Mouse (Mus musculus): Measurements from ENCODE around the gene Rassf2. TPM values are rescaled to one million over a fixed set of nuclear protein-coding genes. Genes with fewer than 3 reads are reported as not detected.
A peak's percentile ranks its signal among the peaks of the same experiment; 100 is the strongest.

Gene Rassf2
- 48.4 and 49.3 TPM in 2 replicates for total RNA-seq (2017)

- peak; percentile 64 for ATAC-seq (replicated peaks; ENCODE audit: low read depth, poor library complexity, severe bottlenecking)
Measured at GRCm38 (mm10) chr2:132029646-132030417, at the start of gene Rassf2. Gene Rassf2 (minus strand): TSS chr2:132030258.

GRCm38 (mm10) chr2:132079139-132079538, 49.1 kb upstream of the Rassf2 start:
- ATAC-seq (replicated peaks; ENCODE audit: low read depth, poor library complexity, severe bottlenecking): no peak

GRCm38 (mm10) chr2:132073052-132073451, 43.0 kb upstream of the Rassf2 start:
- ATAC-seq (replicated peaks; ENCODE audit: low read depth, poor library complexity, severe bottlenecking): no peak

GRCm38 (mm10) chr2:132069985-132070735, 40.1 kb upstream of the Rassf2 start:
- ATAC-seq (replicated peaks; ENCODE audit: low read depth, poor library complexity, severe bottlenecking): no peak

GRCm38 (mm10) chr2:132064185-132064831, 34.2 kb upstream of the Rassf2 start:
- no peak for ATAC-seq (replicated peaks; ENCODE audit: low read depth, poor library complexity, severe bottlenecking)

- ATAC-seq (replicated peaks; ENCODE audit: low read depth, poor library complexity, severe bottlenecking): no peak
Measured at GRCm38 (mm10) chr2:132063776-132064175, 33.7 kb upstream of the Rassf2 start.

- ATAC-seq (replicated peaks; ENCODE audit: low read depth, poor library complexity, severe bottlenecking): no peak
Measured at GRCm38 (mm10) chr2:132061884-132062283, 31.8 kb upstream of the Rassf2 start.

GRCm38 (mm10) chr2:132059919-132060318, 29.9 kb upstream of the Rassf2 start:
- no peak for ATAC-seq (replicated peaks; ENCODE audit: low read depth, poor library complexity, severe bottlenecking)

GRCm38 (mm10) chr2:132055349-132055753, 25.3 kb upstream of the Rassf2 start:
- ATAC-seq (replicated peaks; ENCODE audit: low read depth, poor library complexity, severe bottlenecking): peak; percentile 66

GRCm38 (mm10) chr2:132053824-132054223, 23.8 kb upstream of the Rassf2 start:
- peak; percentile 45 for ATAC-seq (replicated peaks; ENCODE audit: low read depth, poor library complexity, severe bottlenecking)

GRCm38 (mm10) chr2:132051798-132052197, 21.7 kb upstream of the Rassf2 start:
- peak; percentile 37 for ATAC-seq (replicated peaks; ENCODE audit: low read depth, poor library complexity, severe bottlenecking)

GRCm38 (mm10) chr2:132049921-132050320, 19.9 kb upstream of the Rassf2 start:
- no peak for ATAC-seq (replicated peaks; ENCODE audit: low read depth, poor library complexity, severe bottlenecking)

- no peak for ATAC-seq (replicated peaks; ENCODE audit: low read depth, poor library complexity, severe bottlenecking)
Measured at GRCm38 (mm10) chr2:132049491-132049890, 19.4 kb upstream of the Rassf2 start.

GRCm38 (mm10) chr2:132048143-132048772, 18.2 kb upstream of the Rassf2 start:
- peak; percentile 66 for ATAC-seq (replicated peaks; ENCODE audit: low read depth, poor library complexity, severe bottlenecking)

GRCm38 (mm10) chr2:132047364-132047763, 17.3 kb upstream of the Rassf2 start:
- no peak for ATAC-seq (replicated peaks; ENCODE audit: low read depth, poor library complexity, severe bottlenecking)

GRCm38 (mm10) chr2:132046659-132047058, 16.6 kb upstream of the Rassf2 start:
- no peak for ATAC-seq (replicated peaks; ENCODE audit: low read depth, poor library complexity, severe bottlenecking)

GRCm38 (mm10) chr2:132044320-132045274, 14.5 kb upstream of the Rassf2 start:
- no peak for ATAC-seq (replicated peaks; ENCODE audit: low read depth, poor library complexity, severe bottlenecking)

- no peak for ATAC-seq (replicated peaks; ENCODE audit: low read depth, poor library complexity, severe bottlenecking)
Measured at GRCm38 (mm10) chr2:132043101-132043621, 13.1 kb upstream of the Rassf2 start.

GRCm38 (mm10) chr2:132039894-132040293, 9.8 kb upstream of the Rassf2 start:
- peak; percentile 30; the same call in 1 of the 2 replicates for ATAC-seq (replicated peaks; ENCODE audit: low read depth, poor library complexity, severe bottlenecking)
